Mouse (Mus musculus) lung, adult 2 months (tissue): ENCODE data around the gene B4galt2. TPM values are rescaled to one million over a fixed set of nuclear protein-coding genes. Genes with fewer than 3 reads are reported as not detected.

Source experiments
- DNase-seq: peaks from one replicate; pipeline ENCODE4 v3.0.0; 2022
- H3K4me1 ChIP-seq: fragments of 200-500 bp; 2 replicates; pipeline ENCODE4 v1.6.1; 2011; ENCODE audit warnings: low read length; ENCODE audit not compliant: control insufficient read depth, insufficient read depth
- H3K4me3 ChIP-seq: fragments of 200-500 bp; replicated peaks from 2 replicates; pipeline ENCODE3; 2011; ENCODE audit warnings: low read depth, mild to moderate bottlenecking, control low read depth, low read length; ENCODE audit errors: extremely low read depth
- CTCF ChIP-seq: fragments of 200-500 bp; IDR thresholded peaks from 2 replicates; pipeline ENCODE4 v1.5.1; 2011; ENCODE audit warnings: mild to moderate bottlenecking, low read length, control low read depth; ENCODE audit not compliant: insufficient read depth
- POLR2A ChIP-seq: fragments of 200-500 bp; IDR thresholded peaks from 2 replicates; pipeline ENCODE4 v1.6.1; 2011; ENCODE audit warnings: low read depth, mild to moderate bottlenecking, control low read depth, low read length, borderline replicate concordance; ENCODE audit errors: extremely low read depth
- WGBS: fragments of 180-500 bp; shearing (Covaris S2); methylation state at CpG from one replicate; pipeline ENCODE4 v1.1.7; 2018; 5-methylcytosine and 5-hydroxymethylcytosine counted together
- polyA plus RNA-seq: library from polyadenylated mRNA; depleted of rRNA; stranded (reverse); fragments of >200 nt; gene quantifications from 2 replicates; pipeline ENCODE4 v1.2.3, GENCODE M21; 2012

Gene B4galt2
- polyA plus RNA-seq, 1 experiment, result 23.4 TPM

DNA sequence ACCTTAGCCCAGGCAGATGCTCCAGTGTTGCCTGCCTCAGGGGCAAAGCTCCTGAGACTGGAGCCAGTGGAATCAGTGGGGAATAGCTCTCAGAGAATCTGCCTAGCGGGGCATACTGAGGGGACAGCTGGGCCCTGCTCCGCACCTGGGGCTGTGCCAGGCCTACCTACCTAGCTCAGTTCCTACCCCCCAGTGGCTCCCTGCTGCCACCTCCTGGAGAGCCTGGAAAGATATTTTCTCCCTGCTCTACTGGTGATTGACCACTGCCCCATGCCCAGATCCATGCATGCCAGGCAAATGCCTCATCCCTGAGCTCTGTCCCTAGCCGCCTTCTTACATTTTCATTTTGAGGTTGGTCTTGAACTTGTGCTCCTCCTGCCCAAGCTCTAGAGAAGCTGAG, 24.5 kb downstream of the B4galt2 start:
- WGBS, result 64% methylated on average over 3 of the region's 3 CpGs
- no peak for TF ChIP-seq POLR2A
- peak; percentile 71 for TF ChIP-seq CTCF
- H3K4me3 ChIP-seq, result no peak overlapping the region
- H3K4me1 ChIP-seq, result no peaks in the 10 kb centered on the region
- DNase-seq, result peak; percentile 77

DNA sequence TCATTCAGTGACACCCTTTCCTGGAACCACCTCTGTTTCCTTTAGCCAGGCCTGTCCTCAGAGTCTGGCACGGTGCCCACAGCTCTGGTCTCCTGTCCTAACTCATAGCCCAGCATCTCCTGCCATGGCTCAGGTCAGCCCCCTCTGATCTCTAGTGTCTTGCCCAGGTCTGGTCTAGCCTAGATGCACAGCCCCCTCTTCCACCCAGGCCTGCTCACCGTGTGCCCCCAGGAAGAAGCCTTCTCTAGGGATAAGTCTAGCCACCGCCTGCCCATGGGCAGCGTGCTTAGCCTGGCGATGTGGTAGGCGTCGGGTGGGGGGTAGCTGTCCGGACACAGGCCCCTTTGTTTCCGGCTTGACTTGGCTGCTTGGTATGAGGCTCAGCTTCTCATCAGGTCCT, 28.1 kb downstream of the B4galt2 start:
- WGBS, result 71% methylated on average over 9 of the region's 9 CpGs
- no peak for TF ChIP-seq POLR2A
- no peak for TF ChIP-seq CTCF
- H3K4me1 ChIP-seq, result no peaks in the 10 kb centered on the region
- no peak for DNase-seq
- H3K4me3 ChIP-seq, result no peak overlapping the region

DNA sequence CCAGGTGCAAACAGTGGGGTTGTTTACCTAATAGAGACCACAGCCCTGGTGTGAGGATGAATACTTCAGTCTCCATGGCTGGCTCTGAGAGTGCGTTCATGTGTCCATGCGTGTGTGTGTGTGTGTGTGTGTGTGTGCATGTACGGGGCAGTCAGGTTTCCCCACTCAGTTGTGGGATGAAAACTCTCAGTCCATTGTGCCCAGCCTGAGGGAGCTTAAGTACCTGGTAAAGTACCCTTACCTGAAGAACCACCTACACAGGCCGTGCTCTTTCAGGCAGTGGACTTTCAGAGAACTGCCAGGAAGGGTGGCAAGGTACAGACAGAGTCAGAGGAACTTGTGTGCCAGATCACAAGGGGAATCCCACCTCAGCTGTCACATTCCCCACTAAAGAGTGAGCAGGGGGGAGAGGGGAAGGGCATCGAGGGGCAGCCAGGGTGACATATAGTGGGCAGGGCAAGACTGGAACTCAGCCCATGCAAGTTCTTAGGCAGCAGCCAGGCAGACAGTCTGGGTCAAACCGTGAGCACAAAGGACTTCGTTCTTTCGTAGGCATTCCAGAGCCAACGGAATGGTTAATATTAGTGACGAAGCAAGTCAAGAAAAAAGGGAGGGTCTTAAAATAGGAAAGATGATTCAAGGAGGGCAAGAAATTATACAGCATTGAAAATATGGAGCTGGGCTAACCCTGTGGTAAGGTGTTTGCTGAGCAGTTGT, 31.0 kb downstream of the B4galt2 start:
- Histone ChIP-seq H3K4me3 (no peak overlapping the region), H3K4me1 (no peaks in the 10 kb centered on the region)
- no peak for TF ChIP-seq CTCF
- no peak for TF ChIP-seq POLR2A
- WGBS, result 69% methylated on average over 10 of the region's 10 CpGs
- no peak for DNase-seq

DNA sequence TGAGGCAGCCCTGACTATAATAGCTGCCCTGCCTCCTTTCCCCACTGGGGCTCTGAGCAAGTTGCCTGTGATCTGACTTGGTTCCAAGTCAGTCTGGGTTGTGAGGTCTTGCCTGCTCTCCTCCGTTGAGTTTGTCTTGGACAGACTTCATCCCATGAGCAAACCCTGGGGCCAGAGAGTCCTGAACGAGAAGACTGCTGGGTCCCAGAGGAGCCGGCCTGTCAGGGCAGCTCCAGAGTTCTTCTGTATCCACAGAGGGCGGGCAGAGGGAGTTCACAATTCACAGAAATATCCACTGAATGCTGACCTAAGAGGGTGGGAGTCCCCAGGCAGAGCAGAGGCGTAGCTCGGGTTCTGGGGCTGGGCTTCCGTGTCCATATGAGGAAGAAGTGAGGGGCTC, 32.4 kb downstream of the B4galt2 start:
- WGBS, result 74% methylated on average over 7 of the region's 7 CpGs
- TF ChIP-seq CTCF (no peak), POLR2A (no peak)
- no peak for DNase-seq
- no peak overlapping the region for H3K4me3 ChIP-seq
- no peaks in the 10 kb centered on the region for H3K4me1 ChIP-seq

DNA sequence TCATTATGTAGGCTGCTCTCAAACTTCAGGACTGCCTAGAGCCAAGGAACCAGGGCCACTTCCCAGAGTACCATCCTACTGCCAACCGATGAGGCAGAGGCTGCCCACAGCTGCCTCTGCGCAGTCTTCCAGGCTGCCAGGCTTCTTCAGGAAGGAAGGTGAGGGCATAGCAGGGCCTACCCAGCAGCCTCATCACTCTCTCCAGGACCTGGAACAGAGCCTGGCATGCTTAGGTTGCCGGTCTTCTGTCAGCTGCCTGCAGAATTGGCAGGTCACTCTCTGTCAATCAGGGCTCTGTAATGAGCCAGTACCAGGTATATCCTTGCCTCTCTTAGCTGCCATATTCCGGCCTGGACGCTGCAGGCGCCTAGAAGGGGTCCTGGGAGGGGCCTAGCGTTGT, 33.1 kb downstream of the B4galt2 start:
- TF ChIP-seq CTCF, result no peak
- TF ChIP-seq POLR2A, result no peak
- 80% methylated on average over 7 of the region's 7 CpGs for WGBS
- Histone ChIP-seq H3K4me3 (no peak overlapping the region), H3K4me1 (no peaks in the 10 kb centered on the region)
- DNase-seq, result no peak

DNA sequence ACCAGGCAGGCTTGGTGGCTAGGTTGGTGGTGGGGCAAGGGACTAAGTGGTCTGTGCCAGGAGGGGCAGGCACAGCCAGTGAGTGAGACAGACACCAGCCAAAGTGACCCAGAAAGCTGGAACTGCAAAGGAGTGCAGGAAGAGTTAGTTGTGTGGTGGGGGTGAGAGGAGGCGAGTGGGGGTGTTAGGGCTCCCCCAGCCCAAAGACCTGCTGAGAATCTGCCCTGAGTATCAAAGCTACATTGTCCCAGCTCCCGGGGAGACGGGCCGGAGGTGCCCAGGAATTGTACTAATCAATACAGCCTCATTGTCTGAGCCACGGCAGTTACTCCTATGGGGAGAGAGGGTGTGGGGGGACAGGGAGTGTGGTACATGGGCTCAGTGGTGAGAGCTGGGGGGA, 33.8 kb downstream of the B4galt2 start:
- TF ChIP-seq CTCF (no peak), POLR2A (no peak)
- Histone ChIP-seq H3K4me1 (no peaks in the 10 kb centered on the region), H3K4me3 (no peak overlapping the region)
- WGBS, result 88% methylated on average over 5 of the region's 5 CpGs
- no peak for DNase-seq

DNA sequence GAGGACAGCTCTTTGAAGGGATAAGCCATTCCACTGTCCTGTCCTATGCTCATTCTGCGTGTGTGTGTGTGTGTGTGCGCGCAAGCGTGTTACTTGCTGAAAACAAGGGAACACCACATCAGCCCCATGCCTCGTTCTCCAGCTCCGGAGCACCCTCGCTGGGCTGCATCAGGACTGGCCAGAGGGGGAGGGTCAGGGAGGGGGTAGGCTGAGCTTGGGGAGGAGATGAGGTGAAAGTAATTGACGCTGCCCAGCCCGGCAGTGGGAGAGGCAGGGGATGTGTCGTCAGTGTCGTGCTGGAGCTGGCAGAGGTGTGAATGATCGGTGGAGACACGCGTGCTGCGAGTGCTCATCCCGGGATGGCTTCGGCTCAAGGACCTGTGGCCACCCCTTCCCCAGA, 34.2 kb downstream of the B4galt2 start:
- no peak overlapping the region for H3K4me3 ChIP-seq
- H3K4me1 ChIP-seq, result no peaks in the 10 kb centered on the region
- TF ChIP-seq POLR2A (no peak), CTCF (no peak)
- 59% methylated on average over 17 of the region's 17 CpGs for WGBS
- no peak for DNase-seq

DNA sequence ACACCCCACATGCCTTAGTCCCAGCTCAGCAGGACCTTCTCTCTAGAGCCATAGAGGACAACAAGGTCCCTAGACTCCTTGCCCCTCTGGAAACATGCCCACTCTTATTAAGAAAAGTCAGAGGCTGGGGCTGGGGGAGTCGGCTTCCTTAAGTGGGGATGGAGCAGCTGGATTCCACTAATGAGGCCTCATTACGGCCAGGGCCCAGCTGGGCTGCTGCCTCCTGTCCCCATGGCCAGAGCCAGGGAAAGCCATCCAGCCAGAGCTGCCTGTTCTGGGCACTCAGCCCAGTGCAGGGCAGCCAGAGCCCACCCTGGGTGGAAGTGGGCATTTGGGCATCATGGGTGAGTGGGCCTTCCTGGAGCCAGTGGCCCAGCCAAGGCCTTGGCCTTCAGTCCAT, 36.3 kb downstream of the B4galt2 start:
- WGBS, result 44% methylated on average over 2 of the region's 2 CpGs
- Histone ChIP-seq H3K4me3 (no peak overlapping the region), H3K4me1 (no peaks in the 10 kb centered on the region)
- TF ChIP-seq POLR2A, result no peak
- TF ChIP-seq CTCF, result no peak
- DNase-seq, result no peak

DNA sequence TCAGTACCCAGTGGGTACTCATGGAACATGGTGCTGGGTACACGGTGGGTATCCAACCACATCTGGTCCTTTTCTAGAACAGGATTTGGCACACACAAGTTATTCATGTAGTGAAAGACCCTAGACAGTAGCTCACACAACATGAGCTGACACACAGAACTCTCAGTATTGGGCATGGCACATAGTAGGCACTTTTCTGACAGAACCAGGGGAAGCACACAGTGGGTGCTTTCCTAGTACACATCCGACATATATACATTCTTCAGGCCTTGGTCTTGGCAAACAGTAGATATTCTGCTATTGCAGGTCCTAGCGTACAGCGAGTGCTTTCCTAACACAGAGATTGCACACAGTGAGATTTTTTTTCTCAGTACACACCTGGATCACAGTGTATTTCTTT, 37.0 kb downstream of the B4galt2 start:
- Histone ChIP-seq H3K4me3 (no peak overlapping the region), H3K4me1 (no peaks in the 10 kb centered on the region)
- TF ChIP-seq CTCF (no peak), POLR2A (no peak)
- no peak for DNase-seq
- 97% methylated on average over 4 of the region's 4 CpGs for WGBS

DNA sequence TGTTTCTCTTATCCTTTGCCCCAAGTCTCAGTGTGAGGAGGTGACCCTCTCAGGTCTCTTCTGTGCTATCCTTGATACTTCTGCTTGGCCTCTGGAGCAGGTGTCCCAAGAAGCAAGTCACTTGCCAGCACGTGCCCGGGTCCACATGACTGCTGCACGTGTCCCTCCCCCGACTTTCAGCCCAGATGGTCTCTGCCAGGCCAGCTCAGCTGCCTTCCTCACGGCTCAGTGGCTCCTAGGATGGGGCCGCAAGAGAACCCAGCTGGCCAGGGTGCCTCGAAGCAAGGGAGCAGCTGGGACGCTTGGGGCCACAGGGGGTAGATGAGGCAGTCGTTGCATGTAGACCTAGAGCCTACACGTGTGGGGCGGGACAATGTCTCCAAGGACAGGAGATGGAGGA, 38.0 kb downstream of the B4galt2 start:
- Histone ChIP-seq H3K4me3 (no peak overlapping the region), H3K4me1 (peaks cover 3% of the 10 kb centered on the region; the same call in 1 of the 2 replicates)
- WGBS, result 83% methylated on average over 11 of the region's 11 CpGs
- TF ChIP-seq POLR2A (no peak), CTCF (no peak)
- no peak for DNase-seq
